Mouse (Mus musculus): ENCODE measurements around the gene Tead4. TPM values are rescaled to one million over a fixed set of nuclear protein-coding genes. Genes with fewer than 3 reads are reported as not detected.

Tead4 gene
- total RNA-seq, 2 experiments from 2014 or later: 3.1 to 5.0 TPM

DNA sequence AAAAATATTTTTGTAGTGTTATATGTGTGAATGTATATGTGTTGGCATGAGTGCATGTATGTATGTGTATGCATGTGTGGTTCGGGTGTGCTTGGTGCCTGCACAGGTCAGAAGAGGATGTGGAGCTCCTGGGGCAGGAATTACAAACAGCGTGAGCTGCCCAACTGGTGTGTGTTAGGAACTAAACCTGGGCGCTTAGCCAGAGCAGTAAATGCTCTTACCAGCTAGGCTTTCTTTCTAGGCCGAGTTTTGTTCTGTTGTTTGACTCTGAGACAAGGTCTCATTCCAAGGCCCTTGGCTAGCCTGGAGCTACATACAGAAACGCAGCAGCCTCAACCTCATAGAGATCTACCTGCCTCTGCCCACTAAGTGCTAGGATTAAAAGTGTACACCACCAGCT, 9.3 kb downstream of the Tead4 start:
- no peak for DNase-seq

DNA sequence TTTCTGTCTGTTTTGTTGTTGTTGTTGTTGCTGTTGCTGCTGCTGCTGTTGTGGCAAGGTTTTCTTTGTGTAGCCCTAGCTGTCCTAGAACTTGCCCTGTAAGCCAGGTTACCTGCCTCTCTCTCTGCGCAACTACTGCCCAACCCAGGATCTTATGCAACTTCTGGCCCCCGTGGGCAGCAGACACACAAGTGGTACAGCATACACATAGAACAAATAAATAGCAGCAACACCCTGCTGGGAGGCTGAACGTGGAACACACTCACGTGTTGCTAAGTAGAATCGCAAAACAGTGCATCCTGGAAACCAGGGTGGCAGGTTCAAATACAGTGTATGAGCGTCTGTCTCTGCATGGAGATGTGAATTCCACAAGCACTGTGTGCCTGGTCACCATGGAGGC, 11.9 kb downstream of the Tead4 start:
- no peak for DNase-seq

DNA sequence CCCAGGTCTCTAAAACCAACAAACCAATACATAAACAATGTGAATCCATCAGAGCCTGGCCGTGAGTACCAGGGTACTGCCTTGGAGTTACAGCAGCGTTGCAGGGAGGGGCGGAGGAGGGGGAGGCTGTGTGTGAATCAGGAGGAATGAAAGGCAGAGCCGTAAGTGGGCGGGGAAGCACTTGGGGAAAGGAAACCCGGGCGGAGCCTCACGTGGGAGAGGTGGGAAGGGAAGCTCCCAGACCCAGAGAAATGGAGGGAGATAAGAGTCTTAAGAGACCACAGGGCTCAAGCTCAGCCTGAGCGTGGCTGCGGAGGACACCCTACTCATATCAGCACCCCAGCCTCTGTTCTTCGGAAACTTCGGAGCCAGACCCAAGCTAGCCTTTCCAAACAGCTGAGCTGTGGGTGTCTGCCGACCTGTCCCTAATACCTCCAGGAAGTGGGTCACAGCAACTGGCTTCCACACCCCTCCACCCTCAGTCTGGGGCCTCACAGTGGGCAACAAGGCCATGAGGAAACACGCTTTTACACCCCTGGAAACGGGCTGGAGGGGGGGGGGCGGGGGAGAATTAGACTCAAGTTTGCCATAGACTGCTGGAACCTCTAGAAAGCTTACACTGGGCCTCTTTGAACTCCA, 14.7 kb downstream of the Tead4 start:
- DNase-seq: peak; percentile 70 to 74

DNA sequence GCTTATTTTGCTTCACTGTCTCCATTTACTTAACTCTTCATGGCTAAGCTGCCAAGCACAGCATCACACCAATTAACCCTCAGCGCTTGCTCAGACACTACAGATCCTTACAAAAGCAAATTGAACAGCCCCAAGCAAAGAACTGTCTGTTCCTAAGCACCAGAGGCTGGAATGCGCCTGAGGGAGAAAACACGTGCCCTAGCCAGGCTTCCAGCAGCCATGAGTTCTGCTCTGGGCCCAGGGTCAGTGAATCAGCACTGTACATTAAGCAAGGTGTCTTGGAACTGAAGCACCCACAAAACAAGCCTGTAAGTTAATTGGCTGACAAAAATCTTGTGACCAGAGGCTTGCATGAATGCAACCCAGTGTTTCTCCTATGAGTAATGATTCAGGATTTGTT, 18.5 kb downstream of the Tead4 start:
- no peak for DNase-seq

DNA sequence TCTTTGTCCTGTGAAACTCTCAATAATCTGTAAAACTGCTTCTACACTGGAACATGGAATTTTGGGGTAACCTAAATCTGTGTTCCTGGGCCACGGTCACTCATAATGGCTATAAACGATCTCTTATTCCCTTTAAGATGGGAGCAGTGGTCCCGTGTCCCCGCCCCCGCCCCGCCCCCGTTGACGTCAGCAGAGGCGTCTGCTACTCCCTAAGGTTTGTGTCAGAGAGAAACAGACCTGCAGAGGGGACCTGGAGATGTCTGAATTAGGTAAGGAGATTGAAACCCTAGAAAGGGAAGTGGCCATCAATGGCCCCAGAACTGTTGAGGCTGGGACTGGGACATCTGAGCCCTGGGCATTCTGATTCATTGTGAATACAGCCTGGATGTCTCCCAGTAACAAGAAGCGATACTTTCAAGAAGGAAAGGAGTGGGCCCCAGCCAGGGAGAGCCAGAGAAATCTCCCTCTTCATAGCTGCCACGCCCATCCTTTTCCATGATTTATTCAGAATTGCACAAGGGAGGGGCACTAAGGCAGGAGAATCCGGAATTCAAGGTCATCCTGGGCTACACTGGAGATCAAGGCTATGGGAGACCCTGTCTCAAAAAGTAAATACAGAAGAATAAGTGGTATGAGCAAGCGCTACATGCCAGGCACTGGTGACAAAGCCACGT, 20.0 kb downstream of the Tead4 start:
- no peak for DNase-seq

DNA sequence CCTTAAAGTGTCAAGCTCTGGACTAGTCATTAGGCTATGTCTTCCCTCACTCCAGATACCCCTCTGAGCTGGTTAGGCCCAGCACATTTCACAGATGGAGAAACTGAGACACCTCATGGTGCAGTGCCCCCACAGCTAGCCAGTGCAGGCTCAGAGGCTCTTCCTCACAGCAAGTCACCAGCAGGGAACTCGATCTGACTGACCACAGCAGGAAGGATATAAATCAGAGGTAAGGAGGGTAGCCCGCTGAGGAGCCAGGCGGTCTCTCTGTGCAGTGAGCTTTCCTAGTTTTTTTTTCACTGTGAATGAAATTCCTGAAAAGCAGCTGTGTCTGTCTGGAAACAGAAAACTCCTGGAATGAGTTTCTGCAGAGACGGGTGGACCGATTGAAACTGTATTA, 21.0 kb downstream of the Tead4 start:
- DNase-seq: no peak

DNA sequence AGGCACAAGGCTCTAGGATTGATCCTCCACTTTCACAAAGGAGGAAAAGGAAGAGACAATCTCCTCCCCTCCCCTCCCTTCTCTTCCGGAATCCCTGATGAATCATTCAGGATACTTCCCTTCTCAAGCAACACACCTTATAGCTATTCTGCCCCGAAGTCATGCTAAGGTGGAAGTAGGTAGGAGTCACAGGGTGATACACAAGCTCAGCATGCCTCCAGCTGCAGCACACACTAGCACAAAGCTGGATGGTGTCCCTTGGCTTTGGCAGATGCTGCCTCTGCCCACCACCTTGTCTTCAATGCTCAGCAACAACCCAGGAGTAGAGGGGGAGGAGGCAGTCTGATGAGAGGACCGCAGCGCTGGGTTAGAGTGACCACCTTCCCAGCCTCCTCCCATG, 21.5 kb downstream of the Tead4 start:
- no peak for DNase-seq

DNA sequence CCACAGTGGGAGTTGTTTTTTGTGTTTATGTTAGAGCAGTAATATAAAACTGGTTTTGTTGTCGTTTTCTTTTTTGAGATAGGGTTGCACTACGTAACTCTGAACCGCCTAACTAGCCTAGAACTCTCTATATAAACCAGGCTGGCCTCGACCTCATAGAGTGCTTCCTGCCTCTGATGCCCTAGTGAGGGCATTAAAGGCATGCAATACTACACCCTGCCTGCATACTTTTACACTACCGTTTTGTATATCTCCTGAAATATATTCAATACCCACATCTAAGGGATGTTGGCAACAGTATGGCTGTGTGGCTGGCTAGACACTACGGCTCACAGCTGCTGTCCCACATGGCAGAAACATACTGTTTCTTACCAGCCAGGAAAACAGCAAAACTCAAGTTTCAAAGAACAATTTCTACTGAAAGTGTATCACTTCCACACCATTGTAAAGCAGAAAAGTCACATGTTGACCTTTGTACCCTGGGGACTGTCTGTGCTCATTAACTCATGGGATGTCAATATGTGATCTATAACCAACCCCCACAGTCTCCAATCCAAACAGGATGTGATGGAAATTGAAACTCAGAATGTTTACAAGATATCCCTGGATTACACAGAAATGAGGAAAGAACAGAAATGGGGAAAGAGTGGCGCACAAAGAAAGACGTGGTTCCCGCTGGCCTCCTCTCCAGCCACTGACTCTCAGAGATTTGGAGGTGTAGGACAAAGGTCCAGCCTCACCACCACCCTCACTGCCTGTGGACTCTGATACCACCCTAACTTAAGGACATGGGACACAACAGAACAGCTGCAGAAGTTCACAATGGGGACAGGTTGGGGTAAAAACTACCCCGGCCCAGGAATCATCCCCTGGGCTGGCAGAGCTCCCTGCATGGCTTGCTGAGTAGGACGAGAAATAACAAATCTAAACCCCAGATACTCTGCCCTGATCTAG, 23.2 kb downstream of the Tead4 start:
- DNase-seq: no peak

DNA sequence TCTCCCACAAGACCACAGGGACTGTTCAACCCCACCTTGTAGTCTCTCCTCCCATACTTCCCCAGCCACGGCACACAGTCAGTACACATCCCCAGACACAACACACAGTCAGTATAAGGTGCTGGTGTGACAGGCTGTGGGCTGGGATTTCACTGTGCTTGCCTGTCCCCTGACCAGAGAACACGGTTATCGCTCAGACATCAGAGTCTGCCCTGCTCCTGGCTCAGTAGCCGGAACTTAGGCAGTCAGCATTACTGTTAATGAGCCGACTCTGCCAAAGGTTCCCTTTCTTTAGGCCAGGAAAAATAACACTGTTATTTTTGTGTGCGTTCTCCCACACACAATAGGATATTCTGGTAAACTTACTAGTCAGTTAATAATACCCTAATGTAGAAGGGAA, 24.3 kb downstream of the Tead4 start:
- peak in 1 of 2 experiments; percentile 49 for DNase-seq

DNA sequence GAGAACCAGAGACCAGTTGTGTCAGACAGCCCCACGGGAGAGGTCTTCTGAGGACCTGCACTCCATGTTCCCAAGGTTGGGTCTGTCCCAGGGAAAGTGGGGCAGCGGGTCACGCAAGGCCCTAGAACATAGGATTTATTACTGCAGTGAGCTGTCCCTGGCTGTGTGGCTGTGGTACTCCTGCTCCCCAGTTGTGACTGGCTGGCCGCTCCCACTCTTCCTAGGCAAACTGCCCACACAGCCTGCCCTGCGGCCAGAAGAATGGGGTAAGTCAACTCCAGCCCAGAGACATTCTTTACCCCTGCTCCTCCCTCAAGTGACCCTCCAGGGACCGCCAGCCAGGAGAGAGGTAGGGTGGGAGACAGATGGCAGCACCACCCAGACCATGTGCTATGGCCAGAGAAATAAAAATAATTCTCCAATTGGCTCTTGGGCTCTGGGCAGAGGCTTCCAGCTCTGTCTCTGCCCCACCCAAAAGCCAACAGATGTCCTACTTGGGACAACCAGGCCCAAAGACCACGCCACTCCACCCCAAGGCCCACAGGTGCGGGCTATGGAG, 25.0 kb downstream of the Tead4 start:
- DNase-seq: peak in 1 of 2 experiments; percentile 57

DNA sequence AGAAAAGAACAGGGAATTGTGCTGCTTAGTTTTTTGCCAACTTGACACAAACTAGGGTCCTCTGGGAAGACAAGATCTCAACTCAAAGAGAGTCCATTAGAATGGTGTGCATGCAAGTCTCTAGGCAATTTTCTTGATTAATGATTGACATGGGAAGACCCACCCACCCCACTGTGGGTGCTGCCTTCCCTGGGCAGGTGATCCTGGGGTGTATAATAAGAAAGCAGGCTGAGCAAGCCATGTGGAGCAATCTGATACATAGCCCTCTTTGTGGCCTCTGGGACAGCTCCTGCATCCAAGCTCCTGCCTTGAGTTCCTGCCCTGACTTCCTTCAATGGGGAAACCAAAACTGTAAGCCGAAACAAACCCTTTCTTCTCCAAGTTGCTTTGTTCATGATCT, 27.1 kb downstream of the Tead4 start:
- DNase-seq: no peak

DNA sequence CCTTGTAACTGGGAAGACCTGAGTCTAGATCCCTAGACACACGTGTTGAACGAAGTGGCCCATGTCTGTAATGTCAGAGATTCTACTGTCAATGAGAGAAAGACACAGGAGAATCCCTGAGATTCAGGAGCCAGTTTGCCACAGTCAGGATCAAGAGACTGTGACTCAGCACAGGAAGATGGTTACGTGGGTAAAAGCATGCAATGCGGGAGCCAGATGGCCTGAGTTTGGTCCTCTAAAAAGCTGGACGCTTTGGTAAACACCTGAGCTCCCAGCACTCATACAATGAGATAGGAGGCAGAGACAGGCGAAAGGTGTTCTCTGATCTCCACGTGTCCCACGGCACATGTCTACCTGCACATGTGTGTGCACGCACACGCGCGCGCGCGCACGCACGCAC, 27.9 kb downstream of the Tead4 start:
- DNase-seq: no peak

DNA sequence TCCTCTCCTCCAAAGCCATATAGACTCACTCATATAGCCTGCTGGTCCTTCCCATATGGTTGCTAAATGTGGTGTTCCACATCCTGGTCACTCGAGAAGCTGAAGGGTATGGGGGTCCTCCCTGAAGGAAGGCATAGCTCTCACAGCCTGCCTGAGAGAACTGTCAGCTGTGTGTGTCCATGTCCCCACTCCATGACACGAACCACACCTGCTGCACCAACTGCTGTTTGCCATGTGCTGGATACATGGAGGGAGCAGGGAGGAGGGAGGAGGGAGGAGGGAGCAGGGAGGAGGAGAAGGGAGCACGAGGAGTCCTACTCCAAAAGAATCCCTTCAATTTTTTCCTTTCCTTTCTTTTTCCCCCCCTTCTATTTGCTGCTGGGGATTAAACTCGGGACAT, 30.8 kb downstream of the Tead4 start:
- no peak for DNase-seq

DNA sequence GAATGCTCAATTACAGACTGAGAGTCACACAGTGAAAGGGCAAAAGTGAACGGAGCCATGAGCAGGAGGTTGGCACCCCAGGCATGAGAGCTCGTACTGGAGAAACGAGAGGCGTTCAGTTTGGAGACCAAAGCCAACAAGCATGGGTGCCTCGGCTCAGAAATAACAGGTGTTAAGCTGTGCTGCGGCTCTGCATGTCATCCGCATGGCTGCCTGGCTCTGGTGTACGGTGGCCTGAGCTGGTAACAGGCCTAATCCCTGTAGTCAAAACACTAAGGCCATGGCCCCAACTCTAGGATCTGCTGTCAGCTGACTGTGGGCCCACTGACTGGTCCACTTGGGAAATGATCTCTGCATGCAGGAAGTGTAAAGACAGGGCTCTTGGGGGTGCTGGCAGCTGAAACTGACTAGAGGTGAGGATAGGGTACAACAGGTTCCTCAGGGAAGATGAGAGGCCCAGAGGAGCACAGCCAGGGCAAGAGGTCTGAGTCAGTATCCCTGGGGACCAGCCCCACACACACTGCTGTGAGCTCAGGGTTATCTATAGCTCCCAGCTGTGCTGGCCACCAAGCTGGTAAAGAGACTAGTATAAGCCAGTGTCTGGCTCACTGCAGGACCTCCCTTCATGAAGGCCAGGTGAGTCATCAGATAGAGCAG, 35.6 kb downstream of the Tead4 start:
- DNase-seq: no peak

DNA sequence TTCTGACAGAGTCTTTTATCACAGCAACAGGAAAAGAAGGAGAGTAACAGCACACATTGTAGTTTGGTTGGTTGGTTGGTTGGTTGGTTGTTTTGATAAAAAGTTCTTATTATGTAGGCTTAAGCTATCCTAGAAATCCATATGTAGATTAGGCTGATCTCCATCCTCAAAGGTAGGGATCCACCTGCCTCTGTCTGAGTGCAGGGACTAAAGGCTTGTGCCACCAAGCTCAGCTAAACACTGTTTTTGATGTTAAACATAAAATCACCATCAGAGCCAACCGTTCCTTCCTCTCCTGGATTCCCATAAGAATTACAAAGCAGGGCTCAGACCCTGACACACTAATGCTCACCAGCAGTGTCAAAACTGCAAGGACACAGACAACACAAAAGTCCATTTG, 39.1 kb downstream of the Tead4 start:
- no peak for DNase-seq

DNA sequence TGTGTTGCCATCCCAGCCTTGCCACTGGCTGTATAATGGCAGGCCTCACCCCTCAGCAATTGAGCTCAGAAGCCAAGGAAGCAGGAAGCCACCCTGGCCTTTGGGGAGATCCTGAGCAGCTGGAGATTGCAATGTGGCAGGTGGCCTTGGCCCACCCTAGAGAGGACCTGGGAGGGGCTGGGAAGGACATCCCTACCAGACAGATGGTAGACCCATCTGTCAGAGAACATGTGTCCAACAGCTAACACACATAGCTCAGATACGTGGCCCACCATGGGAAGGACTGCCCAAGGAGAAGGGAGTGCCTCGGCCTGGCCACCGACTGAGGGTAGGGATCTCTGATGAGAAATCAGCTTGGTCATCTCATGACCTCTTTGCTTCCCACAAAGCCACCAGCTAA, 41.4 kb downstream of the Tead4 start:
- peak in 1 of 2 experiments; percentile 7 for DNase-seq

DNA sequence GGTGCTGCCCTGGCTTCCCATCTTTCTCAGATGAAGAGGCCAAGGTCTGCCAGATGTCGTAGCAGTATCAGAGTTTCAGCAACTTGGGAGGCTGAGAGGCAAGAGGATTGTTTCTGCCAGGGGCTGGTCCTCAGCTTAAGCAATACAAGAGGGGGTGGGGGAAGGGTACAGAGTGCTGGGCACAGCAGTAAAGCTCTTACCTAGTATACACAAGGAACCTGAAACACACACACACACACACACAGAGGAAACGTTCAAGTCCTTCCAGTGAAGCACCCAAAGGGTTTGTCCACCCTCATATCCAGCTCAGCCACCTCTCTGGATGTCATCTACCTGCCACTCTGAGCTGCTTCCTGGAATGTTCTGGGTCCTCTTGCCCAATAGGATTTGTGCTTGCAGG, 44.7 kb downstream of the Tead4 start:
- DNase-seq: no peak

DNA sequence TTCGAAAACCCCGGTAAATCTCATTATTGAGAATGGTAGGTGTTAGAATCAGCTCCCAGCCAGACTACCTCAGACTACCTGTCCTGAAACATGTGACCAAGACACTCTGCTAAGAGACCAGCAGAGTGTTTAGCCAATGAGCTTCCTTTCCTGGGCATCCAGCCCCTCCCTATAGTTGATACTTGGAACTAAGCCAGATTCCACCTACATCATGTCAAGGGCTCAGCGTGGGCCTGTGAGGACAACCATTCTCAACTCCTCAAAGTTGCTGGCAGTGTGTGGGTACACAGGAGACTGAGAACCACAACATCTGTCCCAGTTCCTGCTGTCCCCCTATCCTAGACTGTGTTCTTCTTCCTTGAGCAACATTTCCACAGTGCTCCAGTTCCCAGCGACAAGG, 45.3 kb downstream of the Tead4 start:
- no peak for DNase-seq

DNA sequence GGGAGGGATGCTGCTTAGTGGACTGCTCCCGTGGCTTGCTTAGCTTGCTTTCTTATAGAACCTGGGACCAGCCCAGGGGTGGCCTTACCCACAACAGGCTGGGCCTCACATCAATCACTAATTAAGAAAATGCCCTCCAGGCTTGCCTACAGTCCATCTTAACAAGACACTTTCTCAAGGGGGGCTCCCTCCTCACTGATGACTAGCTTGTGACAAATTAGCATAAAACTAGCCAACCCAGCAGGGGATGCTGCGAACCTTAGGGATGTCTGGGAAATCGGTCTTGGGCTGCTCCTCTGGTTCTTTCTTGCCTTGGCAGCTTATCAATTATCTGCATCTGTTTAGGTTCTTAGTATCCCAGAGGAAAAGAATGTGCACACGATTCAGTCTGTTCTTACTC, 46.1 kb downstream of the Tead4 start:
- no peak for DNase-seq

DNA sequence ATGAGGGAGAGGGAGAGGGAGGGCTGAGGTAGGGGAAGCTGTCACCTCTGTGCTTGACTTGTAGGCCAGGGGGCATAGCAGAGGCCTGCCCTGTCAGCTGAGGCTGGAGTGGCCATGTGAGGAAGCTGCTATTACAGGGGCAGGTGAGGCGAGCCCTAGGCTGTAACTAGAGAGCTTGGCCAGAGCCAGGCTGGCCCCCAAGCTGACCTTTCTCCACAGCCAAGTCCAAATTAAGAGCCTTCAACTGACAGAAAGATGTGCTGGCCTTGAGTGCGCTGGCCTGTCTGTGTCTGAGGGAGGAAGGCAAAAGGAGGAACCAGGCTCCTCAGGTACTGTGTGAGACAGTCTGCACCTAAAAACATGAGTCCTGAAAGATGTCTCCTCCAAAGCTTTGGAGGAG, 47.5 kb downstream of the Tead4 start:
- no peak for DNase-seq

DNA sequence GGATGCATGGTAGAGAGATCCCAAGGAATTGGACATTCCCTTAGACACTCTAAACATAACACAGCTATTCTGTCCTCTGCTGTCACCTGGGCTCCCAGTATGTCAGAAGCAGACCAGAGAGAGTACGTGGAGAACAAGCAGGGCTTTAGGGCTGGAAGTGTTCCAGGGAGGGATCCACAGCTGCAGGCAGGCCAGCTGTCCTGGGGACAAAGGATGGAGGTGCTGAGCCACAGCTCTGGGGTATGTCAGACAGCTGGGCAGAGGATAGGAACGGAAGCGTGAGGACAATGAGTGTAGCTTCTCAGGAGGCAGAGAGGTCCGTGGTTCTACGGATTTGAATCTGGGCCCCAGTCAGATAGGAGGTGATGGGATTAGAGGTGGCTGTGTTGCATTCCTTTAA, 50.0 kb downstream of the Tead4 start:
- DNase-seq: no peak

DNA sequence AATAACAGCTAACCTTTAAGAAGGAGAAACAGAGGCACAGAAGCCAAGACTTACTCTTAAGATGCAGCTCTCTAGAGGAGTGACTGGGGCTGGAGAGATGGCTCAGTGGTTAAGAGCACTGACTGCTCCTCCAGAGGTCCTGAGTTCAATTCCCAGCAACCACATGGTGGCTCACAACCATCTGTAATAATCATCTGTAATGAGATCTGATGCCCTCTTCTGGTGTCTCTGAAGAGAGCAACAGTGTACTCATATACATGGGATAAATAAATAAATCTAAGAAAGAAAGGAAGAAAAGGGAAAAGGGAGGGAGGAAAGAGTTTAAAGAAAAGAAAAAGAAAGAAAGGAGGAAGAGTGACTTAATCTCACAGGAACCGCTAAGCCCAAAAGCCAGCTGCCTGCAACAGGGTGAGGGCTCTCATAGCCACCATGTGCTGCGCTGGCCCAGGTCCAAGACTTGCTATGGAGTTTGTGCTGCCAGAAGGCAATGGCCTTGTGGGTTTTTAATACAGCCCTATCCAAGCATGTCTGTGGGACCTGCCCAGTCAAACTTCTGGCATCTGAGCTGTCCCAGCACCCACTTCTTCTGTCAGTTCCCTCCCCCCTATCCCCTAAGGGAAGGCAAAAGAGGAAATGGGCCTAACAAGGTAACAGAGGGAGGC, 63.4 kb downstream of the Tead4 start:
- DNase-seq: no peak

Data from heart, adult 18-20 months (tissue).